Mouse (Mus musculus): ENCODE data around the gene Psme2. TPM values are rescaled to one million over a fixed set of nuclear protein-coding genes. Genes with fewer than 3 reads are reported as not detected.
A peak's percentile ranks its signal among the peaks of the same experiment; 100 is the strongest.

Psme2 gene
- polyA plus RNA-seq, 1 experiment from 2014 or later: 225 TPM

GRCm38 (mm10) chr14:55560202-55561073 lies 30.5 kb downstream of the Psme2 start, which contains the start of gene A730061H03Rik:
Gene A730061H03Rik, minus strand, starts transcription at chr14:55560406.
- Histone ChIP-seq H3K4me1 (ENCODE audit: control insufficient read depth in 2 of 2, insufficient read depth in 2 of 2, low read length in 2 of 2) (peaks cover 7 to 13% of the 10 kb centered on the region in 2 experiments), H3K36me3 (ENCODE audit: control insufficient read depth, insufficient read depth, low read length) (peaks cover 28% of the 10 kb centered on the region), H3K27me3 (ENCODE audit: control insufficient read depth, insufficient read depth, low read length) (no peaks in the 10 kb centered on the region), H3K4me3 (ENCODE audit: control insufficient read depth in 1 of 2, insufficient read depth in 1 of 2, low read depth in 1 of 2, low read length in 2 of 2) (peak within 1 kb of the TSS; percentile 60 to 75), H3K27ac (replicated peaks in 1 of 2; ENCODE audit: control insufficient read depth in 1 of 2, insufficient read depth in 1 of 2, low read depth in 2 of 2, low read length in 2 of 2) (peak within 1 kb of the TSS; percentile 96 to 100), H3K9me3 (ENCODE audit: control insufficient read depth, low read length) (no peaks in the 10 kb centered on the region), H3K9ac (ENCODE audit: low read length) (peak within 1 kb of the TSS; percentile 92), H3K4me2 (ENCODE audit: low read length) (peak within 1 kb of the TSS; percentile 65)
- ATAC-seq (ENCODE audit: insufficient number of reproducible peaks, insufficient read depth, low FRiP score, low read depth): peak; percentile 95
- under 1% methylated on average over 51 of the region's 51 CpGs for WGBS

GRCm38 (mm10) chr14:55559799-55560201 lies 31.1 kb downstream of the Psme2 start, which contains the start of gene Dcaf11:
Gene Dcaf11, plus strand, starts transcription at chr14:55560006.
- ATAC-seq (ENCODE audit: insufficient number of reproducible peaks, insufficient read depth, low FRiP score, low read depth): peak; percentile 74
- Histone ChIP-seq H3K4me1 (ENCODE audit: control insufficient read depth in 2 of 2, insufficient read depth in 2 of 2, low read length in 2 of 2) (peaks cover 7 to 13% of the 10 kb centered on the region in 2 experiments), H3K4me3 (ENCODE audit: control insufficient read depth in 1 of 2, insufficient read depth in 1 of 2, low read depth in 1 of 2, low read length in 2 of 2) (peak within 1 kb of the TSS; percentile 60 to 75), H3K4me2 (ENCODE audit: low read length) (peak within 1 kb of the TSS; percentile 65), H3K27me3 (ENCODE audit: control insufficient read depth, insufficient read depth, low read length) (no peaks in the 10 kb centered on the region), H3K27ac (replicated peaks in 1 of 2; ENCODE audit: control insufficient read depth in 1 of 2, insufficient read depth in 1 of 2, low read depth in 2 of 2, low read length in 2 of 2) (peak within 1 kb of the TSS; percentile 96 to 100), H3K9me3 (ENCODE audit: control insufficient read depth, low read length) (no peaks in the 10 kb centered on the region), H3K9ac (ENCODE audit: low read length) (peak within 1 kb of the TSS; percentile 92), H3K36me3 (ENCODE audit: control insufficient read depth, insufficient read depth, low read length) (peaks cover 22% of the 10 kb centered on the region)
- WGBS: 0% methylated on average over 27 of the region's 27 CpGs

- Histone ChIP-seq H3K9ac (ENCODE audit: low read length) (peak overlapping the region; percentile 92), H3K9me3 (ENCODE audit: control insufficient read depth, low read length) (no peaks in the 10 kb centered on the region), H3K4me2 (ENCODE audit: low read length) (peak overlapping the region; percentile 65)
Measured at GRCm38 (mm10) chr14:55558740-55559448, 32.0 kb downstream of the Psme2 start.

GRCm38 (mm10) chr14:55557587-55557986 lies 33.3 kb downstream of the Psme2 start:
- ATAC-seq (ENCODE audit: insufficient number of reproducible peaks, insufficient read depth, low FRiP score, low read depth): no peak
- H3K27ac ChIP-seq (replicated peaks in 1 of 2; ENCODE audit: control insufficient read depth in 1 of 2, insufficient read depth in 1 of 2, low read depth in 2 of 2, low read length in 2 of 2): no peak overlapping the region
- no peak overlapping the region for H3K9ac ChIP-seq (ENCODE audit: low read length)
- H3K4me1 ChIP-seq (ENCODE audit: control insufficient read depth in 2 of 2, insufficient read depth in 2 of 2, low read length in 2 of 2): peaks cover 7 to 13% of the 10 kb centered on the region in 2 experiments
- 87% methylated on average over 3 of the region's 3 CpGs for WGBS
- no peaks in the 10 kb centered on the region for H3K9me3 ChIP-seq (ENCODE audit: control insufficient read depth, low read length)
- no peak overlapping the region for H3K4me3 ChIP-seq (ENCODE audit: control insufficient read depth in 1 of 2, insufficient read depth in 1 of 2, low read depth in 1 of 2, low read length in 2 of 2)
- H3K27me3 ChIP-seq (ENCODE audit: control insufficient read depth, insufficient read depth, low read length): no peaks in the 10 kb centered on the region
- no peak overlapping the region for H3K4me2 ChIP-seq (ENCODE audit: low read length)
- H3K36me3 ChIP-seq (ENCODE audit: control insufficient read depth, insufficient read depth, low read length): 0 out of 2 replicates have a peak, but pooled peaks cover 3% of the 10 kb centered on the region

More at GRCm38 (mm10) chr14:55558740-55559448, 32.0 kb downstream of the Psme2 start:
- H3K36me3 ChIP-seq (ENCODE audit: control insufficient read depth, insufficient read depth, low read length): peaks cover 13% of the 10 kb centered on the region
- 56% methylated on average over 6 of the region's 6 CpGs for WGBS
- no peaks in the 10 kb centered on the region for H3K27me3 ChIP-seq (ENCODE audit: control insufficient read depth, insufficient read depth, low read length)
- peaks cover 7 to 13% of the 10 kb centered on the region in 2 experiments for H3K4me1 ChIP-seq (ENCODE audit: control insufficient read depth in 2 of 2, insufficient read depth in 2 of 2, low read length in 2 of 2)
- ATAC-seq (ENCODE audit: insufficient number of reproducible peaks, insufficient read depth, low FRiP score, low read depth): no peak
- peak overlapping the region in 1 of 2 experiments; percentile 100; a peak in 1 of 4 replicates for H3K27ac ChIP-seq (replicated peaks in 1 of 2; ENCODE audit: control insufficient read depth in 1 of 2, insufficient read depth in 1 of 2, low read depth in 2 of 2, low read length in 2 of 2)
- peak overlapping the region in 1 of 2 experiments; percentile 75; a peak in 2 of 4 replicates for H3K4me3 ChIP-seq (ENCODE audit: control insufficient read depth in 1 of 2, insufficient read depth in 1 of 2, low read depth in 1 of 2, low read length in 2 of 2)

- no peaks in the 10 kb centered on the region for H3K9me3 ChIP-seq (ENCODE audit: control insufficient read depth, low read length)
- H3K9ac ChIP-seq (ENCODE audit: low read length): no peak overlapping the region
- no peak overlapping the region for H3K27ac ChIP-seq (replicated peaks in 1 of 2; ENCODE audit: control insufficient read depth in 1 of 2, insufficient read depth in 1 of 2, low read depth in 2 of 2, low read length in 2 of 2)
- H3K36me3 ChIP-seq (ENCODE audit: control insufficient read depth, insufficient read depth, low read length): no peaks in the 10 kb centered on the region
- peaks cover 7 to 10% of the 10 kb centered on the region in 2 experiments for H3K4me1 ChIP-seq (ENCODE audit: control insufficient read depth in 2 of 2, insufficient read depth in 2 of 2, low read length in 2 of 2)
- H3K4me2 ChIP-seq (ENCODE audit: low read length): no peak overlapping the region
- no peaks in the 10 kb centered on the region for H3K27me3 ChIP-seq (ENCODE audit: control insufficient read depth, insufficient read depth, low read length)
- no peak overlapping the region for H3K4me3 ChIP-seq (ENCODE audit: control insufficient read depth in 1 of 2, insufficient read depth in 1 of 2, low read depth in 1 of 2, low read length in 2 of 2)
- 25% methylated on average over 5 of the region's 5 CpGs for WGBS
- no peak for ATAC-seq (ENCODE audit: insufficient number of reproducible peaks, insufficient read depth, low FRiP score, low read depth)
Measured at GRCm38 (mm10) chr14:55557003-55557402, 33.9 kb downstream of the Psme2 start.

GRCm38 (mm10) chr14:55555788-55556187 lies 35.1 kb downstream of the Psme2 start:
- no peak for ATAC-seq (ENCODE audit: insufficient number of reproducible peaks, insufficient read depth, low FRiP score, low read depth)
- H3K4me2 ChIP-seq (ENCODE audit: low read length): no peak overlapping the region
- H3K9ac ChIP-seq (ENCODE audit: low read length): no peak overlapping the region
- no peaks in the 10 kb centered on the region for H3K36me3 ChIP-seq (ENCODE audit: control insufficient read depth, insufficient read depth, low read length)
- H3K27me3 ChIP-seq (ENCODE audit: control insufficient read depth, insufficient read depth, low read length): no peaks in the 10 kb centered on the region
- no peak overlapping the region for H3K4me3 ChIP-seq (ENCODE audit: control insufficient read depth in 1 of 2, insufficient read depth in 1 of 2, low read depth in 1 of 2, low read length in 2 of 2)
- no peaks in the 10 kb centered on the region for H3K9me3 ChIP-seq (ENCODE audit: control insufficient read depth, low read length)
- no peak overlapping the region for H3K27ac ChIP-seq (replicated peaks in 1 of 2; ENCODE audit: control insufficient read depth in 1 of 2, insufficient read depth in 1 of 2, low read depth in 2 of 2, low read length in 2 of 2)
- H3K4me1 ChIP-seq (ENCODE audit: control insufficient read depth in 2 of 2, insufficient read depth in 2 of 2, low read length in 2 of 2): peaks cover 0 to 4% of the 10 kb centered on the region in 2 experiments; a peak in 2 of 4 replicates
- WGBS: 56% methylated on average over 3 of the region's 3 CpGs

- no peaks in the 10 kb centered on the region for H3K9me3 ChIP-seq (ENCODE audit: control insufficient read depth, low read length)
- no peak for ATAC-seq (ENCODE audit: insufficient number of reproducible peaks, insufficient read depth, low FRiP score, low read depth)
- H3K9ac ChIP-seq (ENCODE audit: low read length): no peak overlapping the region
- no peaks in the 10 kb centered on the region for H3K27me3 ChIP-seq (ENCODE audit: control insufficient read depth, insufficient read depth, low read length)
- no peak overlapping the region for H3K4me3 ChIP-seq (ENCODE audit: control insufficient read depth in 1 of 2, insufficient read depth in 1 of 2, low read depth in 1 of 2, low read length in 2 of 2)
- H3K36me3 ChIP-seq (ENCODE audit: control insufficient read depth, insufficient read depth, low read length): peaks cover 10% of the 10 kb centered on the region
- H3K4me1 ChIP-seq (ENCODE audit: control insufficient read depth in 2 of 2, insufficient read depth in 2 of 2, low read length in 2 of 2): peaks cover 0 to 4% of the 10 kb centered on the region in 2 experiments; a peak in 2 of 4 replicates
- H3K4me2 ChIP-seq (ENCODE audit: low read length): no peak overlapping the region
- H3K27ac ChIP-seq (replicated peaks in 1 of 2; ENCODE audit: control insufficient read depth in 1 of 2, insufficient read depth in 1 of 2, low read depth in 2 of 2, low read length in 2 of 2): no peak overlapping the region
Measured at GRCm38 (mm10) chr14:55554635-55555034, 36.3 kb downstream of the Psme2 start.
